Mouse (Mus musculus): Measurements from ENCODE around the gene Mfsd7a. TPM values are rescaled to one million over a fixed set of nuclear protein-coding genes. Genes with fewer than 3 reads are reported as not detected.

The Mfsd7a gene
- total RNA-seq, 2 experiments from 2014 or later = 0.84 to 1.7 TPM

DNA sequence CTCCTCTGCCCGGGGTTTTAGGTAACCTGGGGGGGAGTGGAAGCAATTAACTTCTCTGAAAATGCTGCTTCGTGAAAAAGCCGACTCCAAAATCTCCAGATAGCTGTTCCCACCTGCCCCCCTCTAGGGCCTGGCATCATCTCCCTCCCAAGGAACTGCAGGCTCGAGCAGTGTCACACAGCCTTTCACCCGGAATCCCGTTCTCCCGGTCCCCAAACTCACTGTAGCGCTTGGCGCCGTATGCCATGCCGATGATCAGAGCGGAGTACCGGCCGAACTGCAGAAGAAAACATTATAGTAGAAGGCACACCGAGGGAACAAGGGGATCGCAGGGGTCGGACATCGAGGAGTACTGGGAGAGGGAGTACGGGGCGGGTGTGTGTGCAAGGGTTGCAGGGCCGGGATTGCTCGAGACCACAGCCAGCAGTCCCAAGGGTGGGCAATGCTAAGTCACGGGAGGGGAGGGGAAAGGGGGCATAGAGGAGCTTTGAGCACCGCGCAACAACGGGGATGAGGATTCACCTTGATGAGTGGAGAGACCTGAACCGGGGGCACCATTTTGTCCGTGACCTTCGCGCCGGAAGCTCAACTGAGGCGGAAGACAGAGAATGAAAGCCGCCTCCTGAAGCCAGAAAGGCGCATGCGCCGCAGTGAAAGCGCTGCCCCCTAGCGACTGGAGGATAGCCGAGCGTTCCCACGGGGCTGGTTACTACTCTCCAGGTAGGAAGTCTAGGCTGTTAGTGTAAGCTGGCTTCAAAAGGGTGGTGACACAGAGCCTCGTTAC is 14.7 kb downstream of the Mfsd7a start, which contains the start of gene Atp5k:
Gene Atp5k (minus strand): TSS at position 645 of the 784 bp plus-strand sequence.
- DNase-seq (ENCODE audit: low spot score) = peak; percentile 94

GRCm38 (mm10) chr5:108431196-108431595 is 17.5 kb downstream of the Mfsd7a start:
- DNase-seq (ENCODE audit: low spot score) = no peak

DNA sequence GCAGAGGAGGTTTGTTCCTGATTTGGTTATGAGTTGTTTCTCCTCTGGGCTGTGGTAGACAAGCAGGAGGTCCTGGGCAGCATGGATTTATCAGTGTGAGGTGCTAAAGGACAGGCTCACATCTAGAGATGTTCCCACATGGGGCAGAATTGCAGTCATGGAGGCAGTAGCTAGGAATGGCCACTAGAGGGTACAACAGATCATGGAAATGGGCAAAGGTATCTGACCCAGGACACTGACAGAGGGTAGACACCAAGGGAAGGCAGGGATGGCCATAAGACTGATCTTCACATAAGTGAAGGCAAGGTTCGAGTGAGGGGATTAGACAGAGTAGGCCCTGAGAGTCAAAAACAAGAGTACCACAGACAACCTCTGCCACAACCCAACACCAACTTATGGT is 21.5 kb downstream of the Mfsd7a start:
- DNase-seq (ENCODE audit: low spot score) = peak; percentile 59

DNA sequence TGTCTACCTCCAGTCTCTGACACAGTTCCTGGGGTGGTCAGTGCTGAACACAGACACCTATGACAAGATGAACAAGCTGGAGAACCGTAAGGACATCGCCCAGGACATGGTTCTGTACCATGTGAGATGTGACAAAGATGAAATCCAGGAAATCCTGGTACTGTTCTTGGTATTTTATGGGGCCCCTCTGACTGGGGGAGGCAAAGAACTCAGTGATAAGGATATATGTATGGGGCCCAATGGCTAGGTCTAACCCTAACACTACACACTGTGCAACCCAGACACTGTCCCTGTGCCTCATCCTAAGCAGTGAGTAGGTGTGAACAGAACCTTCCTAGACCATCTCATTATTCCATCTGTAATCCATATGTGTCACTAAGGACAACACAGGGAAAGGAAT is 25.3 kb downstream of the Mfsd7a start:
- DNase-seq (ENCODE audit: low spot score) = no peak

DNA sequence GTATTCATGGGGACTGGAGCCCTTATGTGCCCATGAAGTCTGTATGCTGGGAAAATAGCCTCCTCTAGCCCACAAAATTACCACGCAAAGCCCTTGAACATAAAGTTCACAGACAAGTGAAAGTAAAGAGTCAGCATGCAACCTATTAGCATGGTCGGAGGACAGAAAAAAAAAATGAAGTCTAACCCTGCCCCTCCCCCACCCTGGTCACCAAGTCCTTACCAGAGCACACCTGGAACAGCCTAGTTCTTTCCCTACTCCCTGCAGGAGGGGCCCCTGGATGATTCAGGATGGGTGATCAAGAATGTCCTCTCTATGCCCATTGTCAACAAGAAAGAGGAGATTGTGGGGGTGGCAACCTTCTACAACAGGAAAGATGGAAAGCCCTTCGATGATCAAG is 25.9 kb downstream of the Mfsd7a start:
- no peak for DNase-seq (ENCODE audit: low spot score)

DNA sequence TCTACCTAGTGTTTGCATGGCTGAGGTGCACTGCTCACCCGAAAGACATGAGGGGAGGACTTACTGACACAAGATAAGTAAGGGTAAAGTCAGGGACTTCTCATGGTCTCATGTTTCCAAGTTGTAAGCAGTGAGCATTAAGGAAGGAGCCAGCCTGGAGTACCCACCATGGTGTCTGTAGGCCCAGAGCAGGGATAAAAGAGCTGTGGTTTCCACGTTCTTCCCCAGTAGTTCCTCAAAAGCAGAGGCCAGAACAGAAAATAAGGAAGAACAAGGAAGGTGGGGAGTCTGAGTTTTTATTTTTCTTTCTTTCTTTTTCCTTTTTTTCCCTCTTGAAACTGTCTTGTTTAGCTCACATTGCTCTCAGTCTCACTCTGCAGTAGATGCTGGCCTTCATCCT is 34.0 kb downstream of the Mfsd7a start:
- no peak for DNase-seq (ENCODE audit: low spot score)

- DNase-seq (ENCODE audit: low spot score) = no peak
Observed at GRCm38 (mm10) chr5:108406977-108407376, 41.7 kb downstream of the Mfsd7a start.

DNA sequence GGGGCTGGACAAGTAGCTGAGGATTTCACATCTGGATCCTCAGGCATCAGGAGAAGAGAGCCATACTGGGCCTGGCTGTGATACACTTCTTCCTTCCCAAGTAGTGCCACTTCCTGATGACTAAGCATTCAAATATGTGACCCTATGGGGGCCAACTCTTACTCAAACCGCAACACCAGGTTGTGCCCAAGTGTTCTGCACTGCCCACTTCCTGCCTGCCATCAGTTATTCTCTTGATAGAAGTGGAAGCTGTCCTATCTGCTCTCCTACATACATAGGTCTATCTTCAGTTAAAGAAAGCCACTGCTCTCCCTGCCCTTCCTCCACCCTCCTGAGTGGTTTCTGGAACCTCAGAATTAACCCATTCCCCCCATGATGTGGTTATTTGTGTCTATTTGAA is 43.2 kb downstream of the Mfsd7a start:
- no peak for DNase-seq (ENCODE audit: low spot score)

DNA sequence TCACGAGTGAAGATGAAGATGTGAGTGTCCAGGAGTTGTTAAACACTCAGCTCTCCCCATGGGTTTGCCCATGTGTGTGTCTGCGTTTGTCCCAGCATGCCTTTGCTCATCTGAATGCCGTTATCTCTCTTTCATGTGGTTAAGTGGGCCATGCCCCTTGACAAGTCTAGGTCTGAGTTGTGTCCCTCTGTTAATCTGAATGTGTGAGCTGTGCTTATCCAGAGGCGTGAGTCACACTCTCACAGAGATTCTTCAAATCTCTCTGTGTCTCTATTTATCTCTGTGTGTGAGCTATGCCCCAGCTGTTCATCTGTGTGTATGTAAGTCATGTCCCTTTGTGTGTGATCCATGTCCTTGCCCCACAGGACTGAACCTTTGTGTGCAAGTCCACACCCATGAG is 45.2 kb downstream of the Mfsd7a start:
- no peak for DNase-seq (ENCODE audit: low spot score)

Other genes starting within 250 kb of the Mfsd7a start
- gene Dr1, start 180.0 kb downstream of the Mfsd7a start, total RNA-seq (2021) = 10 to 100 TPM; 16.3 to 17.4 TPM
- gene Pigg, start 136.3 kb downstream of the Mfsd7a start, total RNA-seq (2021) = 1 to 10 TPM; 4.2 to 4.5 TPM
- under 1 TPM; 0.32 to 0.36 TPM for gene Gm42517, start 81.0 kb downstream of the Mfsd7a start, total RNA-seq (2021)
- not detected for gene Pde6b, start 60.5 kb downstream of the Mfsd7a start, total RNA-seq (2021)
- 100 to 1,000 TPM; 765 to 857 TPM for gene Atp5k, start 14.4 kb downstream of the Mfsd7a start, total RNA-seq (2021)
- gene Pcgf3, start 12.3 kb upstream of the Mfsd7a start, total RNA-seq (2021) = 10 to 100 TPM; 33.8 to 35.9 TPM
- under 1 TPM; 0.21 to 0.41 TPM for gene Cplx1, start 101.1 kb upstream of the Mfsd7a start, total RNA-seq (2021)
- gene Gak, start 180.9 kb upstream of the Mfsd7a start, total RNA-seq (2021) = 10 to 100 TPM; 10.9 to 11.9 TPM
- 10 to 100 TPM in 1 of 2 experiments, 1 to 10 TPM in 1; 7.6 to 10.7 TPM for gene Tmem175, start 180.9 kb upstream of the Mfsd7a start, total RNA-seq (2021)
- gene Idua, start 211.4 kb upstream of the Mfsd7a start, total RNA-seq (2021) = 1 to 10 TPM; 8.2 to 10.0 TPM
- 1 to 10 TPM; 2.4 to 3.9 TPM for gene Dgkq, start 220.8 kb upstream of the Mfsd7a start, total RNA-seq (2021)
- gene Slc26a1, start 226.7 kb upstream of the Mfsd7a start, total RNA-seq (2021) = under 1 TPM in 1 of 2 experiments, not detected in 1; 0.12 TPM
- 10 to 100 TPM; 23.3 to 29.9 TPM for gene Fgfrl1, start 243.5 kb upstream of the Mfsd7a start, total RNA-seq (2021)